Mouse (Mus musculus) forebrain, embryonic 16.5 days (tissue): ENCODE results near the gene Wrap73. TPM values are rescaled to one million over a fixed set of nuclear protein-coding genes. Genes with fewer than 3 reads are reported as not detected.

Experiments
- ATAC-seq: fragments of 200-750 bp; cut with Nextera tagmentation; 2 replicates; pipeline ENCODE4 v1.8.0; 2017; ENCODE audit warnings: mild to moderate bottlenecking, moderate library complexity
- H3K27ac ChIP-seq: fragments of 300-500 bp; sonication (generic); 2 replicates; pipeline ENCODE4 v1.5.1; 2014; ENCODE audit warnings: low read length, control low read depth
- H3K27me3 ChIP-seq: fragments of 300-500 bp; sonication (generic); replicated peaks from 2 replicates; pipeline ENCODE4 v1.6.1; 2014; ENCODE audit warnings: low read length; ENCODE audit not compliant: control insufficient read depth, insufficient read depth
- H3K36me3 ChIP-seq: fragments of 300-500 bp; sonication (generic); 2 replicates; pipeline ENCODE4 v1.6.1; 2014; ENCODE audit not compliant: control insufficient read depth, insufficient read depth
- H3K4me1 ChIP-seq: fragments of 300-500 bp; sonication (generic); replicated peaks from 2 replicates; pipeline ENCODE4 v1.6.1; 2014; ENCODE audit warnings: low read length; ENCODE audit not compliant: control insufficient read depth, insufficient read depth
- H3K4me2 ChIP-seq: fragments of 300-500 bp; sonication (generic); 2 replicates; pipeline ENCODE4 v1.6.1; 2014; ENCODE audit warnings: mild to moderate bottlenecking, low read length, control low read depth
- H3K4me3 ChIP-seq: fragments of 300-500 bp; sonication (generic); replicated peaks from 2 replicates; pipeline ENCODE4 v1.5.1; 2014; ENCODE audit warnings: mild to moderate bottlenecking, low read length, control low read depth
- H3K9ac ChIP-seq: fragments of 300-500 bp; sonication (generic); replicated peaks from 2 replicates; pipeline ENCODE4 v1.6.1; 2014; ENCODE audit warnings: low read depth, low read length, control low read depth
- H3K9me3 ChIP-seq: fragments of 300-500 bp; sonication (generic); 2 replicates; pipeline ENCODE4 v1.6.1; 2016; ENCODE audit warnings: low read length; ENCODE audit not compliant: control insufficient read depth
- WGBS: fragments of 180-500 bp; shearing (Covaris S2); extraction: QIAGEN DNeasy Blood & Tissue Kit; methylation state at CpG from one replicate; pipeline ENCODE4 v1.1.7; 2014; 5-methylcytosine and 5-hydroxymethylcytosine counted together
- polyA plus RNA-seq: library from polyadenylated mRNA; unstranded; fragments of >200 nt; fragmentation: Nextera tagmentation; extraction: Ambion mirVana; gene quantifications from 2 replicates; pipeline ENCODE4 v1.2.1, GENCODE M21; 2015

Gene Wrap73
- polyA plus RNA-seq, 1 experiment from 2014 or later = 59.2 TPM

- Histone ChIP-seq H3K27me3 (peaks cover 5% of the 10 kb centered on the region), H3K9me3 (no peaks in the 10 kb centered on the region), H3K4me3 (no peak overlapping the region), H3K27ac (no peak overlapping the region), H3K36me3 (no peaks in the 10 kb centered on the region), H3K9ac (no peak overlapping the region), H3K4me2 (no peak overlapping the region), H3K4me1 (peaks cover 14% of the 10 kb centered on the region)
- 87% methylated on average over 10 of the region's 10 CpGs for WGBS
- no peak for ATAC-seq
Observed at GRCm38 (mm10) chr4:154146342-154146741, 4.2 kb downstream of the Wrap73 start.

GRCm38 (mm10) chr4:154154104-154154503 is 11.9 kb downstream of the Wrap73 start:
- H3K4me2 ChIP-seq = no peak overlapping the region
- ATAC-seq = no peak
- 80% methylated on average over 11 of the region's 11 CpGs for WGBS
- no peak overlapping the region for H3K27ac ChIP-seq
- peaks cover 3% of the 10 kb centered on the region for H3K4me1 ChIP-seq
- no peak overlapping the region for H3K9ac ChIP-seq
- no peaks in the 10 kb centered on the region for H3K9me3 ChIP-seq
- no peaks in the 10 kb centered on the region for H3K27me3 ChIP-seq
- H3K4me3 ChIP-seq = no peak overlapping the region
- peaks cover 26% of the 10 kb centered on the region for H3K36me3 ChIP-seq

- Histone ChIP-seq H3K36me3 (peaks cover 26% of the 10 kb centered on the region), H3K4me1 (peaks cover 12% of the 10 kb centered on the region)
- WGBS = 79% methylated on average over 7 of the region's 7 CpGs
Observed at GRCm38 (mm10) chr4:154156050-154156449, 13.9 kb downstream of the Wrap73 start.

DNA sequence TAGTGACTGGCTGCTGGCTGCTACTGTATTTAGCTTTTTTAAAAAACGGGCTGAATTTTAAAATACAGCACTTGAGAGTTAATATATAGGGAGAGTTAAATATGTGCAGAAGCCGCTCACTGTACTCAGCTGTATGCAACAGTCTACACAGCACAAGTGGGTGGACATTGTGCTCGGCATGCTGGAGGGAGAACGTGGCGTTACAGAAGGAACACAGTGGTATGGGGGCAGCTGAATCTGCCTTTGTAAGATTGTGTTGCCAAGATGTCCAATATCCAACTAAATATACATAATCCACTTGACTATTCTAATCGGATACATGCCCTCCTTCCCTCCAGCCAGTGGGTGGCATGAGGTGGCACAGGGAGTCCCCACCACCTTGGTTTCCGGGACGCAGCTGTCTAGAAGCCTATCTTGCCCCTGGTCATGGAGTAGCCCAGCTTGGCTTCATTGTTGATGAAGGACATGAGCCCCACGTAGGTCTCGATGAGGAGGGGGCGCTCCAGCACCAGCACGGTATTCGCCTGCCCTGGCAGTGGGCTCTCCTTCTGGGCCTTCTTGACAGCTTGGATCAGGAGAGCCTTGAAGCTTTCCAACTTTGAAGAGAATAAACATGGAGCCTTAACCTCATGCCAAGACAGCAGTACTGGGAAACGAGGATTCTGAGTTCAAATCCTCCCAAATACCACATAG is 15.9 kb downstream of the Wrap73 start:
- Histone ChIP-seq H3K4me1 (peaks cover 18% of the 10 kb centered on the region), H3K27ac (no peak overlapping the region), H3K36me3 (peaks cover 19% of the 10 kb centered on the region), H3K9me3 (no peaks in the 10 kb centered on the region), H3K9ac (no peak overlapping the region), H3K27me3 (no peaks in the 10 kb centered on the region), H3K4me2 (no peak overlapping the region), H3K4me3 (no peak overlapping the region)
- 94% methylated on average over 14 of the region's 14 CpGs for WGBS
- ATAC-seq = no peak

More at GRCm38 (mm10) chr4:154156050-154156449, 13.9 kb downstream of the Wrap73 start:
- no peak overlapping the region for H3K27ac ChIP-seq
- no peak overlapping the region for H3K9ac ChIP-seq
- no peaks in the 10 kb centered on the region for H3K9me3 ChIP-seq
- ATAC-seq = no peak
- H3K4me3 ChIP-seq = no peak overlapping the region
- no peaks in the 10 kb centered on the region for H3K27me3 ChIP-seq
- H3K4me2 ChIP-seq = no peak overlapping the region

GRCm38 (mm10) chr4:154159002-154159401 is 16.8 kb downstream of the Wrap73 start:
- Histone ChIP-seq H3K36me3 (peaks cover 17% of the 10 kb centered on the region), H3K27me3 (no peaks in the 10 kb centered on the region), H3K27ac (no peak overlapping the region), H3K4me2 (peak overlapping the region; percentile 86; the same call in 1 of the 2 replicates), H3K9me3 (no peaks in the 10 kb centered on the region), H3K4me3 (no peak overlapping the region), H3K4me1 (peaks cover 18% of the 10 kb centered on the region), H3K9ac (no peak overlapping the region)
- 0 out of 2 replicates have a peak, but pooled peaks have one; percentile 0 for ATAC-seq
- 13% methylated on average over 6 of the region's 6 CpGs for WGBS

DNA sequence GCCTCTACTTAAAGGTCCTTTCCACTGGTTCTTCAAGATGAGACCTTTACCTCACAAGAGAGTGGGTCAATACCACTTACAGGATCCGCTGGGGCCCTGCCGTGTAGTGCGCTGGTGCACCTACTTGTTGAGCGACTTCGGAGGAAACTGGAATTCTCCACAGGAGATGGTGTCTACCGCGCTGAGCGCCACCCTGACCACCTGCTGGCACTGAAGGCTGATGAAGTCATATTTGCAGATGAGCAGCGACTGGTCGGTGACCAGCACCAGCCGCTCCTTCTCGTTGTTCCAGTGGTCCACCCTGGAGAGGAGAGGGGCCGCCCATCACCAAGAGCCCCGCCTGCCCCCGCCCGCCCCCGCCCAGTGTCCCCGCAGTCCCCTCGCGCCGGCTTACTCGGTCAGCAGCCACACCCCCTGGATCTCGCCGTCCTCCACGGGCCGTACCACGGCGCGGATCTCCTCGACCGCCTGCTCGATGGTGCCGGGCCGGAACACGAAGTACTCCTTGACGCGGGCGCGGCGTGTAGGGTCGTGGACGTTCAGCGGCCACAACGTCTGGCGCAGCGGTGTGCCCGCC is 17.9 kb downstream of the Wrap73 start:
- peak overlapping the region; percentile 86 for H3K4me2 ChIP-seq
- ATAC-seq = peak; percentile 51
- H3K4me3 ChIP-seq = peak overlapping the region; percentile 91
- H3K9ac ChIP-seq = peak overlapping the region; percentile 81
- H3K9me3 ChIP-seq = no peaks in the 10 kb centered on the region
- H3K27me3 ChIP-seq = no peaks in the 10 kb centered on the region
- H3K27ac ChIP-seq = peak overlapping the region; percentile 37; the same call in 1 of the 2 replicates
- peaks cover 17% of the 10 kb centered on the region for H3K36me3 ChIP-seq
- peaks cover 18% of the 10 kb centered on the region for H3K4me1 ChIP-seq
- 2% methylated on average over 46 of the region's 47 CpGs for WGBS

GRCm38 (mm10) chr4:154160538-154161390 is 18.6 kb downstream of the Wrap73 start, which contains the start of gene Tprgl:
Gene Tprgl (minus strand): TSS chr4:154160666.
- Histone ChIP-seq H3K4me2 (peak within 1 kb of the TSS; percentile 86), H3K9ac (peak within 1 kb of the TSS; percentile 81), H3K27me3 (no peaks in the 10 kb centered on the region), H3K27ac (peak within 1 kb of the TSS; percentile 37; the same call in 1 of the 2 replicates), H3K4me1 (peaks cover 18% of the 10 kb centered on the region), H3K36me3 (peaks cover 17% of the 10 kb centered on the region), H3K9me3 (no peaks in the 10 kb centered on the region), H3K4me3 (peak within 1 kb of the TSS; percentile 91)
- under 1% methylated on average over 75 of the region's 75 CpGs for WGBS
- ATAC-seq = peak; percentile 99

GRCm38 (mm10) chr4:154163296-154163695 is 21.1 kb downstream of the Wrap73 start:
- 0 out of 2 replicates have a peak, but pooled peaks cover under 1% of the 10 kb centered on the region for H3K36me3 ChIP-seq
- no peaks in the 10 kb centered on the region for H3K9me3 ChIP-seq
- ATAC-seq = no peak
- 9% methylated on average over 7 of the region's 7 CpGs for WGBS
- H3K9ac ChIP-seq = no peak overlapping the region
- no peak overlapping the region for H3K27ac ChIP-seq
- no peak overlapping the region for H3K4me2 ChIP-seq
- no peaks in the 10 kb centered on the region for H3K27me3 ChIP-seq
- no peak overlapping the region for H3K4me3 ChIP-seq
- peaks cover 20% of the 10 kb centered on the region for H3K4me1 ChIP-seq

- no peak for ATAC-seq
- H3K9me3 ChIP-seq = no peaks in the 10 kb centered on the region
- H3K27me3 ChIP-seq = peaks cover 22% of the 10 kb centered on the region
- no peak overlapping the region for H3K9ac ChIP-seq
- no peak overlapping the region for H3K4me2 ChIP-seq
- H3K27ac ChIP-seq = no peak overlapping the region
- 26% methylated on average over 5 of the region's 5 CpGs for WGBS
- no peak overlapping the region for H3K4me3 ChIP-seq
- no peaks in the 10 kb centered on the region for H3K36me3 ChIP-seq
- H3K4me1 ChIP-seq = peaks cover 21% of the 10 kb centered on the region
Observed at GRCm38 (mm10) chr4:154167053-154167452, 24.9 kb downstream of the Wrap73 start.
